Mouse (Mus musculus) kidney, embryonic 14.5 days (tissue): ENCODE data around the gene Olfr1417. TPM values are rescaled to one million over a fixed set of nuclear protein-coding genes. Genes with fewer than 3 reads are reported as not detected.
"Not testable (repeated sequence)": the region's sequence is repeated elsewhere in the genome, so short reads cannot be mapped to it uniquely, and the experiment has no call there.

Experiments
- ATAC-seq: fragments of 200-750 bp; cut with Nextera tagmentation; 2 replicates; pipeline ENCODE4 v1.8.0; 2017; ENCODE audit warnings: moderate number of reproducible peaks, mild to moderate bottlenecking, moderate TSS enrichment, moderate library complexity; ENCODE audit not compliant: low FRiP score, low TSS enrichment
- H3K27ac ChIP-seq: fragments of 300-500 bp; sonication (generic); 2 replicates; pipeline ENCODE4 v1.5.1; 2014; ENCODE audit warnings: low read depth, mild to moderate bottlenecking, low read length, moderate library complexity, mixed read lengths
- H3K27me3 ChIP-seq: fragments of 300-500 bp; sonication (generic); 2 replicates; pipeline ENCODE4 v1.6.1; 2014; ENCODE audit warnings: mild to moderate bottlenecking, low read length; ENCODE audit not compliant: control insufficient read depth, insufficient read depth
- H3K36me3 ChIP-seq: fragments of 300-500 bp; sonication (generic); 2 replicates; pipeline ENCODE4 v1.6.1; 2014; ENCODE audit warnings: low read length, mixed read lengths; ENCODE audit not compliant: control insufficient read depth, insufficient read depth
- H3K4me1 ChIP-seq: fragments of 300-500 bp; sonication (generic); 2 replicates; pipeline ENCODE4 v1.6.1; 2014; ENCODE audit warnings: low read length, mixed read lengths; ENCODE audit not compliant: control insufficient read depth, insufficient read depth
- H3K4me2 ChIP-seq: fragments of 300-500 bp; sonication (generic); replicated peaks from 2 replicates; pipeline ENCODE4 v1.6.1; 2014; ENCODE audit warnings: low read depth, mild to moderate bottlenecking, low read length
- H3K4me3 ChIP-seq: fragments of 300-500 bp; sonication (generic); 2 replicates; pipeline ENCODE4 v1.5.1; 2014; ENCODE audit warnings: mild to moderate bottlenecking, low read length
- H3K9ac ChIP-seq: fragments of 300-500 bp; sonication (generic); 2 replicates; pipeline ENCODE4 v1.6.1; 2014; ENCODE audit warnings: low read depth, mild to moderate bottlenecking, low read length, moderate library complexity
- H3K9me3 ChIP-seq: fragments of 300-500 bp; sonication (generic); 2 replicates; pipeline ENCODE4 v1.6.1; 2016; ENCODE audit warnings: low read length; ENCODE audit not compliant: control insufficient read depth
- WGBS: fragments of 180-500 bp; shearing (Covaris S2); extraction: QIAGEN DNeasy Blood & Tissue Kit; methylation state at CpG from one replicate; pipeline ENCODE4 v1.1.7; 2014; 5-methylcytosine and 5-hydroxymethylcytosine counted together
- polyA plus RNA-seq: library from polyadenylated mRNA; unstranded; fragments of >200 nt; fragmentation: Nextera tagmentation; extraction: Ambion mirVana; gene quantifications from 2 replicates; pipeline ENCODE4 v1.2.1, GENCODE M21; 2014

The Olfr1417 gene
- 0.12 TPM in 1 of 2 replicates, not detected in the other for polyA plus RNA-seq

- no peaks in the 10 kb centered on the region for H3K36me3 ChIP-seq
- H3K27me3 ChIP-seq: no peaks in the 10 kb centered on the region
- H3K27ac ChIP-seq: no peak within 1 kb of the TSS
- no peak within 1 kb of the TSS for H3K4me3 ChIP-seq
- no peak within 1 kb of the TSS for H3K9ac ChIP-seq
- no peak for ATAC-seq
- H3K4me1 ChIP-seq: no peaks in the 10 kb centered on the region
- H3K4me2 ChIP-seq: no peak within 1 kb of the TSS
- 94% methylated on average over 4 of the region's 4 CpGs for WGBS
- H3K9me3 ChIP-seq: no peaks in the 10 kb centered on the region
Measured at GRCm38 (mm10) chr19:11839119-11839518, at the start of gene Olfr1417. TSS of gene Olfr1417 (minus strand) at chr19:11839219.

- Histone ChIP-seq H3K9ac (no peak within 1 kb of the TSS), H3K27me3 (no peaks in the 10 kb centered on the region), H3K36me3 (no peaks in the 10 kb centered on the region), H3K4me1 (no peaks in the 10 kb centered on the region), H3K4me3 (no peak within 1 kb of the TSS), H3K27ac (no peak within 1 kb of the TSS), H3K4me2 (no peak within 1 kb of the TSS), H3K9me3 (no peaks in the 10 kb centered on the region)
- no peak for ATAC-seq
- 40% methylated on average over 1 of the region's 1 CpGs for WGBS
Measured at GRCm38 (mm10) chr19:11886265-11886664, 47.2 kb upstream of the Olfr1417 start, which contains the start of gene Olfr1420. TSS of gene Olfr1420 (plus strand) at chr19:11886565.

DNA sequence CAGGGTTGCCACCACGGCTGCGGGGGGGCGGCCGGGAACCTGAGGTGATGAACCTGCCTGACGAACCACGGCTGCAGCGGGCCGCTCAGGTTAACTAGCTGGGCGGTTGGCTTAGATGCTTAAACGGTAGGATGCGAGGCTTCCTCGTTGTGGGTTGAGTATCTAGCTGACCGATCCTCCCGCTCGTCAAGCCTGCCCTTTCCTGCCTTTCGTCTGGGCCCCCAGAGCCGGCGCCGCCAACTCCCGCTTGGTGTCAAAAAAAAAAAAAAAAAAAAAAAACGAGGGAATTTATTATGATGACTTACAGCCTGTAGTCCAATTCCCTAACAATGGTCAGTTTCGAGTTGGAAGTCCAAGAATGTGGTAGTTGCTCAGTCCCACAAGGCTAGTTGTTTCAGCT is 39.4 kb upstream of the Olfr1417 start:
- H3K4me3 ChIP-seq, H3K9me3 ChIP-seq, ATAC-seq, H3K36me3 ChIP-seq, H3K9ac ChIP-seq, H3K27me3 ChIP-seq, H3K4me1 ChIP-seq, H3K4me2 ChIP-seq, H3K27ac ChIP-seq: not testable (repeated sequence)
- whole genome bisulfite sequencing: 56% methylated on average over 21 of the region's 22 CpGs

DNA sequence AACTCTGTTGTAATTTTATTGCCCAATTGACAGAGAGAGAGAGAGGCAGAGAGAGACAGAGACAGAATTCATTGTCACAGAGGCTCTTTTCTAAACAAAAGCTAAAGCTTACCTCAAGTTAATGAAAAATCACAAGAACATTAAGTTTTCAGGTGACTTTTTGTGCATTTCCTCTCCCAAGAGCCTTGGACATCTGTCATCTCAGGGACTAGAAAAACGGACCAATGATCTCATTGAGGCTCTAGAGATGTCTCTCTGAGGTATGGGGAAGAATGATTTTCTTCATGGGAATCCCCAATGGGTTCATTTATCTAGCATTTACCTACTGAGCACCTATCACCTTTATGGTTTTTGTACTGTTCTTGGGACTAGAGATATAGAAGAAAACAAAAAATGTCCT is 36.0 kb upstream of the Olfr1417 start, which contains the start of gene Olfr1419:
Gene Olfr1419, minus strand, starts transcription at position 101 of the 400 bp plus-strand sequence.
- ATAC-seq: no peak
- H3K27me3 ChIP-seq: no peaks in the 10 kb centered on the region
- H3K27ac ChIP-seq: no peak within 1 kb of the TSS
- no peaks in the 10 kb centered on the region for H3K4me1 ChIP-seq
- no peak within 1 kb of the TSS for H3K4me3 ChIP-seq
- H3K36me3 ChIP-seq: no peaks in the 10 kb centered on the region
- WGBS: 55% methylated on average over 1 of the region's 1 CpGs
- H3K9me3 ChIP-seq: no peaks in the 10 kb centered on the region
- H3K4me2 ChIP-seq: no peak within 1 kb of the TSS
- no peak within 1 kb of the TSS for H3K9ac ChIP-seq

DNA sequence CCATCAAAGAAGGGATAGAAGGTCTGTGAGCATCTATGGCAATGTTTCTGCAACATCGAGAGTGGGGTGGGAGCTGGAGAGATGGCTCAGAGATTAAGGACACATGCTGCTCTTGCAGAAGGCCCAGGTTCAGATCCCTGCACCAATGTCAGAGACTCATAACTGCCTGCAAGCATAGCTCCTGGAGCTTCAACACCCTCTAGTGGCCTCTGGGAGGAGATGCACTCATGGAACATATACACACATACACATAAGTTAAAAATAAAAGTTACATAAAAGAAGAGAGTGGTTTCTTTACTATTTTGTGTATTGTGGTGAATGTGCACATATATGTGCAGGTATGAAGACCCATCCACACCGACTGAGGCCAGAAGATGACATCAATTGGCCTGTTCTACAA is 28.8 kb upstream of the Olfr1417 start:
- H3K4me1 ChIP-seq: no peaks in the 10 kb centered on the region
- H3K4me3 ChIP-seq: no peak overlapping the region
- H3K27me3 ChIP-seq: no peaks in the 10 kb centered on the region
- H3K9ac ChIP-seq: no peak overlapping the region
- H3K27ac ChIP-seq: no peak overlapping the region
- H3K4me2 ChIP-seq: no peak overlapping the region
- no peak for ATAC-seq
- 84% methylated on average over 2 of the region's 2 CpGs for WGBS
- no peaks in the 10 kb centered on the region for H3K36me3 ChIP-seq
- peaks cover 3% of the 10 kb centered on the region; the same call in 1 of the 2 replicates for H3K9me3 ChIP-seq

DNA sequence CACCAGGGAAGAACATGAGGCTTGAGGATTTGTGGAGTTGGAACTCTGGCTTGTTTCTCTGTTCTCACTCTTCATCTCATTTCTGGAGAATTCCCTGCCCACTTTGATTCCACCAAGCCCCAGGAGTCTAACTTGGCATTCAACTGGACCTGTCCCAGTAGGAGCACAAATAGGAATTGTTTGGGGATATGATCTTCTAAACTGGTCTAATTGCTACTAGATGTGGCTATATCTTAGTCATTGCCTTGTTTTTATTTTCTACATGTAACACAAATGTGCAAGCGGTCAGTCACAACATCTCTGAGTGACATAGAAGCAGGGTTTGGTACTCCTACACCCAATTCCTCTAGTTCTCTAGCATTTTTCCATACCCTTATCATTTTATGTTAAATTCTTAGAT is 21.9 kb upstream of the Olfr1417 start, which contains the start of gene Olfr1418:
Gene Olfr1418, minus strand, starts transcription at position 101 of the 400 bp plus-strand sequence.
- H3K4me1 ChIP-seq: no peaks in the 10 kb centered on the region
- no peak within 1 kb of the TSS for H3K4me2 ChIP-seq
- H3K9ac ChIP-seq: no peak within 1 kb of the TSS
- H3K27ac ChIP-seq: no peak within 1 kb of the TSS
- no peak within 1 kb of the TSS for H3K4me3 ChIP-seq
- ATAC-seq: no peak
- WGBS: 77% methylated on average over 1 of the region's 1 CpGs
- H3K9me3 ChIP-seq: no peaks in the 10 kb centered on the region
- no peaks in the 10 kb centered on the region for H3K27me3 ChIP-seq
- no peaks in the 10 kb centered on the region for H3K36me3 ChIP-seq

DNA sequence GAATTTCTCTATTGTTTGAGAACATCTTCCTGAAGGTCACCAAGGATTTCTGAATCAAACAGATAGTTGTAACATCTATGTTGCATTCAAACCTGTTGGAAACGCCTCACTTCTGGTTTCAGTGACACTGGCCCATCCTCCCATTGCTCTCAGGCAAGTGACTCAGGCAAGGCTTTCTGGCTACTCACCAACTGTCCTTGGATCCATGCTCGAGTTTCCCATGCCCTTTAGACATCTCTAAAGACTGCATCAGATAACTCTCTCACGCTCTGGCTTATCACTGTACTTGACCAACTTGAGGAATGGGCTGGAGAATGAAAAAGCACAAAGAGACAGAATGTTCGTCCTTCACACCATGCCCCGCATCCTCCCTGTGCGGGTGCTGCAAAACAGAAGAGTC is 17.5 kb upstream of the Olfr1417 start:
- ATAC-seq: no peak
- no peak overlapping the region for H3K9ac ChIP-seq
- no peaks in the 10 kb centered on the region for H3K9me3 ChIP-seq
- H3K36me3 ChIP-seq: no peaks in the 10 kb centered on the region
- no peak overlapping the region for H3K27ac ChIP-seq
- H3K4me2 ChIP-seq: no peak overlapping the region
- no peak overlapping the region for H3K4me3 ChIP-seq
- no peaks in the 10 kb centered on the region for H3K27me3 ChIP-seq
- H3K4me1 ChIP-seq: no peaks in the 10 kb centered on the region
- 80% methylated on average over 6 of the region's 6 CpGs for WGBS

DNA sequence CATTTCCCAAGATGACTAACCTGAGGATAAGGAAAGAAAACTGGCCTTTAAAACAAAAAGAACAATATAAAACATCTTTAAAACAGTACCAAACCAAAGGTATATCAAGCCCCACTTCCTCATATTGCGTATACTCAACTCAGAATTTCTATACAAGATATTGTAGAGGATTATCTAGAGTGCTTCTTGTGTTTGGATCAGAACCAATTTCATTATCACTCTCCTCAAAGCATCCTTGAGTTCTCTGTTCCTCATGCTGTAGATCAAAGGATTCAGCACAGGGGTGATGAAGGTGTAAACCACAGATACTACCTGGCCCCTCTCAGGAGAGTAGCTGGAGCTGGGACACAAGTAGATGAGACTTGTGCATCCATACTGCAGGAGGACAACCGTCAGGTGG is 15.8 kb upstream of the Olfr1417 start:
- no peak overlapping the region for H3K27ac ChIP-seq
- no peak overlapping the region for H3K4me3 ChIP-seq
- no peak overlapping the region for H3K9ac ChIP-seq
- no peaks in the 10 kb centered on the region for H3K27me3 ChIP-seq
- H3K4me1 ChIP-seq: no peaks in the 10 kb centered on the region
- H3K36me3 ChIP-seq: no peaks in the 10 kb centered on the region
- no peak overlapping the region for H3K4me2 ChIP-seq
- WGBS: 89% methylated on average over 2 of the region's 2 CpGs
- no peak for ATAC-seq
- no peaks in the 10 kb centered on the region for H3K9me3 ChIP-seq

DNA sequence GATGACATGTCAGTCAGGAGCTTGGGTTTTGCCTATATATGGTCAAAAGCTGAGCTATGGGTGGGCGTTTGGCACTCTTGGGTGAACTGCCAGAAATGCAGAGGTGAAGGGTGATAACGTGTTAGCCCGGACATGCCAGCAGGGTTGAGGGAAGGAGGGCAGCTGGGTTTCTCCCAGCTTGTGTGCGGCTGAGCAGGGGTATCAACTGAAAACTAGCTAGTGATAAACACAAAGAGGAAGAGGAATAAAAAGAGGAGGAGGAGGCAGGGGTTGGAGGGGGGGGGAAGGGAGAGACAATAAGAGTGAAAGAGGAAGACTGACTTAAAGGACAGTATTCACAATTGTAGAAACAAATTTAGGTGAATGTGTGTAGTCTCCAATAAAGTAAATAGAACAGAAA is 13.6 kb upstream of the Olfr1417 start:
- no peak overlapping the region for H3K27ac ChIP-seq
- WGBS: 66% methylated on average over 4 of the region's 4 CpGs
- no peaks in the 10 kb centered on the region for H3K9me3 ChIP-seq
- no peaks in the 10 kb centered on the region for H3K27me3 ChIP-seq
- ATAC-seq: no peak
- H3K36me3 ChIP-seq: no peaks in the 10 kb centered on the region
- no peak overlapping the region for H3K4me2 ChIP-seq
- H3K9ac ChIP-seq: no peak overlapping the region
- H3K4me1 ChIP-seq: no peaks in the 10 kb centered on the region
- no peak overlapping the region for H3K4me3 ChIP-seq
